Mouse (Mus musculus) ovary, postnatal 10 days (tissue): ENCODE measurements at regions not wholly inside any gene's neighbourhood (a gene's known extent, or its start where the extent isn't known, plus 50 kb on each side); places are given as distances from the start of the nearest gene placed in this dataset.
"Not testable (repeated sequence)": the region's sequence is repeated elsewhere in the genome, so short reads cannot be mapped to it uniquely, and the experiment has no call there.

Source experiments
- DNase-seq: peaks from one replicate; pipeline ENCODE4 v3.0.0; 2022; ENCODE audit warnings: low spot score

DNA sequence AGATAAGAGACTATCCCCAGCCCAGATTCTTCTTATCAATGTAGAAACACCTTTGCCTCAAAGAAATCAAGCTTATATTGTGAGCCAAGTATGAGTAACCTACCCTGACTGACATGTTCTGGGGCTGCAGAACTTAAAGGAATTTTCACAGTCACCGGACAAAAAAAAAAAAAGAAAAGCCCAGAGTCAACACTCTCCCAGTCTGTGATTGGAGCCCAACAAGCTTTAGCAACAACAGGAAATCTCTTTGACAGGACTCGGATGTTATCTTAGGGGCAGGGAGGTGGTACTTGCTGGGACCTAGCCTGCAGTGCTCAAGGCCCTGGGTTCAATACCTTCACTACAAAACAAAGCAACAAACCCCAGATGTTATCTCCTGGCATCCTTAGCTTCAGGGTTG, 114.2 kb downstream of the Nectin1 start:
- no peak for DNase-seq

DNA sequence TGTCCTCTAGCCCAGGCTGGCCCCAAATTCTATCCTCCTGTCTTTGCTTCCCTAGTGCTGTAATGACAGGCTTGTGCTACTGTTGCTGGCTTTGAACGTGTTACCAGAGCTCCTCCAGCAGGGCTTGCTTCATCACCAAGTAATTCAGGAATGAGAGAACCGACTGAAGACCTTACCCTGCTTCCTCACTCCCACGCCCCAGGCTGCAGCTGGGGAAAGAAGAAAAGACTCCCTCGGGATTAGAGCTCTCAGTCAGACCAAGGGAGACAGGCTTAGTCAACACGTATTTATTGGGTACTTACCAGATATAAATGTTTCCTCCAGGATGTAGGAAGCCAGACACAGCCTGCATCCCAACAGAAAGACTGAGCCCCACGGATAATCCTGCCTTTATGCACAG, 115.0 kb downstream of the Nectin1 start:
- no peak for DNase-seq

DNA sequence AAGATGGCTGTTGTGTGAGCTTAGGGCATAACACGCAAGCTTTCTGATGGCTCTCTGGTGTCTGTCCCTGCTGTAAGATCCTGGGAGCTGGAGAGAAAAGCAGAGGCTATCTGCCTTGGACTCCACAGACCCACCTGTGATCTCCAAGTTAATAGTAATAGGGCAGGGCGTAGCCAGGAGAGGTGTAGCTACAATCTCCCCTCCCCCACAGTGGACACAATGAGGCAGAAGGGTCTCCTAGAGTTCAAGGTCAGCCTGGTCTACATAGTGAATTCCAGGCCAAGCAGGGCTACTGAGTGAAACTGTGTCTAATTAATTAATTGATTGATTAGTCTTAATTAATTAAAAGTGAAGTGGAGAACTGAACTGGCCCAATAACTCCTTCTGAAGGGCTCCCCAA, 116.5 kb downstream of the Nectin1 start:
- DNase-seq: no peak

DNA sequence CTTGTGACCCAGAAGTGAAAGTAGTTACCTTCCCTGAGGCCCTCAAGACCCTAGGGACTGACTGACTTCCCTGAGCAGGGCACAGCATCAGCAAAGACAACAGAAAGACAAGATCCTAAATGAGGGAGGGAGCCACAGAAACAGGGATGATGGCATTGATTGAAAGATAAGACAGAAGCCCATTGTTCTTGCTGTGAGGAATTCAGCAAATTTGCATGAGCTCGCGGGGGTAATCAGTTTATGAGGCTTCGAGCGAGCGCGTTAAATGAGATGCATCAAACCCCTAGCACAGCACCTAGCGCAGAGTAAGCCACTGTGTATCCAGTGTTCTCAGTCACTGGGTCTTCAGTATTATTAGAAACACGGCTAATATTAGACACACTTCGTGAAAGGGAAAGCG, 117.6 kb downstream of the Nectin1 start:
- no peak for DNase-seq

DNA sequence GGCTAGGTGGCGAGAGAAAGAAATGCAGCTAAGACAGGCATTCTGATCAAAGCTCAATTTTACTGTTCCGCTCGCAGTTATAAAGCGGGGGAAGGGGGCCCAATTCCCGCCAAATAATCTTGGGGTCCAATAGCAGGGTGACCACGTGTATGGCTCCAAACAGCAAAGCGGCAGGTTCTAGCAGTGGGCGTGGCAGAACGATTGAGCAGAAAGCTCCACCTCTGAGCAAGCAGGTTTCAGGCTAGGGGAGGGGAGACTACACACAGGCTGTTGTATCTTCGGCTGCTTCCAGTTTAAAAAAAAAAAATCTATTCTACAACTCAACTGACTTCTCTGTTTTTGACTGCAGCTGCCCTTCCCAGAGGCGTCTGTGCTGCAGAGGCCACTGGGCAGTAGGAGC, 118.2 kb downstream of the Nectin1 start:
- not testable (repeated sequence) for DNase-seq

DNA sequence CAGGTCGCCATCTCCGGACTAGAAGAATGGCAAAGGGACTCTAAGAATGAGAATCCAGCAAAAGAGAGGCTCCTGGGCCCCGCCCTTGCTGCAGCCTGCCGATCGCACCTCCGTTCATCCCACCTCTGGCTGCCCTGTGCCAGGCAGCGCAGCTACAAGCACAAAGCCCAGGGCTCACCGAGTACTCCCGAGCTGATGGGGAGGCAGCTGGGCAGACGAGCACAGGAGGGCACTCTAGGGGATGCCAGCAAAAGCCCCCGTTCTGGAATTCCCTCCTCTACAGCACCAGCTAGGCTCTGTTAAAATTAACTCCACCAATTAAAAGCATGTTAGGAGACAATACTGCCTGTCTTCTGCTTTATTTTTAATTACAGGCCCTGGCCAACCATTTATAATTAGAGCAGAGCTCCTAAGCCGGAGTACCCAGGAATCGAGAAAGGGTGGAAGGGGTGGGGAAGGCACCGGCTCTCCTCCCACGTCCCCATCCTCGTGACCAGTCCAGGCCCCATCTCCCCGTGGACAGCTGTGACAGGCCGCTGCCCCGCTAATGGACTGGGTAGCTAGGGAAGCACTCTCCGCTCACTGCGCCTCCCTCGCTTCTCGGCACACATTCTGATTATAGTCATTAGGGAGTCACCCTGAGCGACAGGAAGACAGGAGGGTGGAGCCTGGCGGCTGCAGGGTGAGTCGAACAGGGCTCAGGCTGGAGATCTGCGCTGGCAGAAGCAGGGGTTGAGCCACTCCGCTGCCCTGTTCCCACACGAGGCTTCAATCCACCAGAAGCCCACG, 120.0 kb downstream of the Nectin1 start:
- no peak for DNase-seq

DNA sequence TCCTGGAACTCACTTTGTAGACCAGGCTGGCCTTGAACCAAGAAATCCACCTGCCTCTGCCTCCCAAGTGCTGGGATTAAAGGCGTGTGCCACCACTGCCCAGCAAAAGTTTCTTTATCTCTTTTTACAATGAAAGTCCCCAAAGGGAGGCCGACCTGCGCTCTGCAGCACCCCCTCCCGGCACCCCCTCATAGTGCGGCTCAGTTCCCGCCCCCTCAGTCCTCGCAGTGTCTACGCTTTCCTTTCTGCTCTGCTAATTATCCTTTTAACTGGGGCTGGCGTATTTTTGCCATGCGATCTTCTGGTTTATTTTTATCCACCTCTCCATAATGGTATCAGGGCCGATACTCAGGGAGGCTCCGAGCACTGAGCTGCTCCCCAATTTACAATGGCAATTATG, 123.0 kb downstream of the Nectin1 start:
- no peak for DNase-seq

DNA sequence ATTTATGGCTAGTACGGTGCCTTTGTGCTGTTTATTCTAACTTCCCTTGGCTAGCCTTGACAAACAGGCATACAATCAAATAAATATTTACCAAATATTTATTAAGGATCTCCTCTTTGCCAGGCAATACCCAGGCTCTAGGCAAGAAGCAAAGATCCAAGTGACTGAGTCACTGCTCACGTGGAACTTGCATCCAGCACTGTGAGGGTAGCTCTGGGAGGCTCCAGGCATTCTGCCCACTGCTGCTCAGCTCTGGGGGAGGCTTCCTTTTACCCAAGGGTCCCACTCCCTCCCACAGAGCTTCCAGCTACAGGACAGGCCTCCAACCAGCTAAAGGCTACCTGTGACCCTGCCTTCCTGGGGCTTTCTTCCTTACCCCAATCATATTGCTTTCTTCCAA, 130.1 kb downstream of the Nectin1 start:
- no peak for DNase-seq

DNA sequence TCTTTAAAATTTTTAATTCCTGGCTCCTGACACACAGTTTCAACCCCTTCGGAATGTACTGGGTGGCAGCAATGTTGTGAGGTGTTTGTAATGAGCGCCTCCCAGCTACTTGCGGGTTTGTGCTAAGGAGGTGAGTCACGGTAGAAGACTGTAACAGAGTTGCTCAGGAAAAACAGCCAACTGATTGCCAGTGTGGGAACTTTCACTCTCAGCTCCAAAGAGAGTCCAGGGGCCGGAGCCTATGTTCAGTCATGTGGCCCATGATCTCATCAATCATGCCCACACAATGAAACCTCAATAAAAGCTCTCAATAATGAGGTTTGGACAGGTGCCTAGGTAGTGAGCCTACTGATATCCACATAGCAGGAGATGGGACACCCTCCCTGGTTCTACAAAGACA, 130.5 kb downstream of the Nectin1 start:
- DNase-seq: no peak

DNA sequence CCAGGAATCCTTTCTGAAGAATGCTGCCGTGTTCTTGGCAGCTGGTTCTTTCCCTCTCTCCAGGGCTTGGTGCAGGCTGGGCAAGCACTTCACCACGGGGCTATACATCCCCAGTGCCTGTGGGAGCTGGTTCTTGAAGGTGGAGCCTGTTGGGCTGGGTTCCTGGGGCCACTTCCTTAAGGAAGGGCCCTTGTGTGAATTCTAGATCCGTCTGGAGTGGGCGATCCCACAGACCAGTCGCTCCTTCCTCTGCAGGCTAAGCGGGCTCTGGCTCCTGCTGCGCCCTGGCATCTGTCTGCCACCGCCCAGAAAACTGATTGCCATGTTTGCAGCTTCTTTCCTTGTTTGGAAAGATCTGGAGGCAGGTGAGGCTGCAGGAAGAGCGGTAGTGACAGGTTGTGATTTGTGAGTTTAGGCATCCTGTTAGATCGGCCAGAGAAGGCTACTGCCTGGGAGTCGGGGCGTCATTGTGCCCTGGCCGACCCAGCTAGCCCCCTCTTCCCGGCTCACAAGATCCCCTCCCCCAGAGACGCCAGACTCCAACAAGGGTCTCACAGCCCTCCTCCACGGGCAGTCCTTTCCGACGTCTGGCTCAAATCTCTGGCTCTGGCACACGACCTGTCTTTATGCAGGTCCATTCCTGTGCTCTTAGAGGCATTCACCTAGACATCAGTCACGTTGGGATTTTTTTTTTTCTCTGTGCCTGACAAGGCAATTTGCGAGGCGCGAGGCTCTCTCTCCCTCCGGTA, 135.6 kb downstream of the Nectin1 start:
- DNase-seq: no peak

DNA sequence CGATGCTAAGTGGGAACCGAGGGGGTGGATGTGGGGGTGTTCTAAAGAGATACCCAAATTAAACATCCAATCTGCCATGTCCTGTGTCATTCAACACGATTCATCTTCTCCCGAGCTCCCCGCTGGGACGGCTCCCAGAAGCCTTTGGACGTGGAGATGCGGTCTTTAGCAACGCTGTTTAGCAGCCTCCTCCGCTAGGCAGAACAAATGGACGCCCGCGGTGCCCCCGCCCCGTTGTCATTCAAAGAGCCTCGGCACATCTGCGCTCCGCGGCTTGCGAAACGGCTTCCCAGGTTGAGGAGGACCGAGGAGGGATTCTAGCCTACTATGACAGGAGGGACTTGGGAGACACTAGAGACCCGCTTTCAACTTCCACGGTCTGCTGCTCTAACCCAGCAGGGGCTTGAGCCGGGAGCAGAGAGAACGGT, 136.2 kb downstream of the Nectin1 start:
- no peak for DNase-seq

DNA sequence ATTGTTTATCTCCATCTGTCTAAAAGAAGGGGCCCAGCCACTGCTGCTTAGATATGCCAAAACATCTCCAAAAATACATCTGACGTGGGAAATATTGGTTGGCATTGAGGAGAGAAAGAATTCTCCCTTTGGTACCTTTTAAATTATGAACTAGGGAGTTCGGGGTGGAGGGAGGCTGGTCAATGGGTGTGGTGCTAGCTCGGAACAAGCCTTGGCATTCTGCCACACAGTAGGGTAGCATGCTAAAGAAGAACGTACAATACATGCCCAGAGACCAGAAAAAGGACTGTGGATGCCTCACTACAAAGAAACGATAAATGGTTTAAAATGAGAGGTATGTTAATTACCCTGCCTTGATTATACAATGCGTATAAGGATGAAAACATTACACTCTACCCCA, 149.3 kb downstream of the Nectin1 start:
- no peak for DNase-seq

DNA sequence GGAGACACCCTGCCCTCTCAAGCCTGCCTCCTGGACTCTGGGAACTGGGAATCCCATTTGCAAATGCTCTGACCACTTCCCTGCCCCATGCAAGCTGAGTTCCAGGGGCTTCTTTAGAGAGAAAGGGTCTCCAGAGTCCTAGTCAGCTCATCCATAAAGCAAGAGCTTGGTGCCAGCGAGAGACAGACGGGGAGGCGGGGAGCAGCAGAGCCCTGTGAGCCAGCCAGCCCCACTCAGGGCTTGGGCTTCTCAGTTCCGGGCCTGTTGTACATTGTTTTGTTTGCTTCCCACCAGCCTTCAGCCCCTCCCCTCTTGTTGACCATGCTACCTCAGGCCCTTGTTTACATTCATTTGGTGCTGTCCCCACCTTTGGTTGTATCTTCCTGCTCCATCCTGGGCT, 143.9 kb upstream of the Thy1 start:
- DNase-seq: no peak

DNA sequence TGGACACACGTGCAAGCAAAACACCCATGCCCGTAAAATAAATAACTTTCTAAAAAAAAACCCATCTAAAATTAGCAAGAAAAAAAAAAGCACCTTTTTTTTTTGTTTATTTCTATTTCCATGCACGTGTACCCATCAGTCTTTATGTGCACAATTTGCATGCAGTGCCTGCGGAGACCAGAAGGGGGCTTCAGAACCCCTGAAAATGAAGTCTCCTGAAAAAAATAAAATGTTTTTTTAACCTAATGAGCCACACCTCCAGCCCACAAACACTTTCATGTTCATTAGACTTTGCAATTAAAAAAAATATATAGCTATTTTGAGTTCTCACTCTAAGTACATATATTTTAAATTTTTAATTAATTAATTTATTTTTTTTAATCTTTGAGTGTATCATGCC, 134.9 kb upstream of the Thy1 start:
- no peak for DNase-seq

DNA sequence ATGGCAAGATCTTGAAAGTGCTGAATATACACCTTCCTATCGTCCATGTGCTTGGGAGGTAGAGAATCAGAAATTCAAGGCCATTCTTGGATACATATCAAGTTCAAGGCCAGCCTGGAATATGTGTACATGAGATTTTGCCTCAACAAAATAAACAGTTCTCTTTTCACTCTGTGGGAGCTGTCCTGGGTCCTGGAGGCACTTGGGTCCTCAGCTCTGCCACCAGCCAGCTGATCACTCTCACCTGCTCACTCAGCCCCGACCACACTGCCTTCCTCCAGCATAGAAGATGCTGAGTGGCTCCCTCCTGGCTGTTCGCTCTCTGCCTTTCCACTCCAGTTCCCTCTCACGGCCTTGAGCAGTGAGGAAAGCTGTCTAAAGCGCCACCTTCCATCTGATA, 128.2 kb upstream of the Thy1 start:
- DNase-seq: no peak

DNA sequence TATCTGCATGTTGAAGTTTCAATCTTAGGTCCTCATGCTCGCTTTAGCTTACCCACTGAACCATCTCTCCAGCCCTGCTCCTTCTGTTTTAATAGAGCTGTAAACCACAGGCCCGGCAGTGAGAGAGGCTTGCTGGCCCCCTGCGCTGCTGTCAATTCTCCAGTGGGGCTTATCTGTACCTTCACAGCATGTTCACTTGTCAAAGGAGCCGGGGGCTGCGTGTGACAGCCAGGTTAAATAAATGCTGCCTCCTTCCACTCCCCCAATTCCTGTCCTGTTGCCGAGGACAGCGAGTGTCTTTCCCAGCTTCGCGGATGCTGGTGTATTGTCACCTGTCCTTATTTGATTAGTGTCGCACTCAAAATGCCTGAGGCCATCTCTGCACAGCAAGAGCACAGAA, 125.7 kb upstream of the Thy1 start:
- no peak for DNase-seq

DNA sequence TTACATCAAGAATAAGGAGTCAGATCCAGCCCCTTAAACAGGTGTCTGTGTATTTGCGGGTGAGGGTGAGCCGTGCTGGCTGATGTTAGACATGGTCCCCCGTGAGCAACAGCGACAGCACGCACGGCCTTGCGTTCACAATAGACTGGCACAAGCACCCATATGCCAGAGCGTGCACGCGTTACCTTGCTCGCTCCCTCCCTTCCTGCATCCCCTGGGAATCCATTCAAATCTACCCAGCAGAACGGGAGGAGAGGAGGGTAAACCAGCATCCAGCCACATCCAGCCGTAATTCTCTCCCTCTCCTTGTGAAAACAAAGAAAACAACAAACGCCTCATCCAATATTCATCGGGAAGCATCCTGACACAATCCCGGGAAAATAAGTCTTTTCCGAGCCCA, 124.2 kb upstream of the Thy1 start:
- DNase-seq: no peak

DNA sequence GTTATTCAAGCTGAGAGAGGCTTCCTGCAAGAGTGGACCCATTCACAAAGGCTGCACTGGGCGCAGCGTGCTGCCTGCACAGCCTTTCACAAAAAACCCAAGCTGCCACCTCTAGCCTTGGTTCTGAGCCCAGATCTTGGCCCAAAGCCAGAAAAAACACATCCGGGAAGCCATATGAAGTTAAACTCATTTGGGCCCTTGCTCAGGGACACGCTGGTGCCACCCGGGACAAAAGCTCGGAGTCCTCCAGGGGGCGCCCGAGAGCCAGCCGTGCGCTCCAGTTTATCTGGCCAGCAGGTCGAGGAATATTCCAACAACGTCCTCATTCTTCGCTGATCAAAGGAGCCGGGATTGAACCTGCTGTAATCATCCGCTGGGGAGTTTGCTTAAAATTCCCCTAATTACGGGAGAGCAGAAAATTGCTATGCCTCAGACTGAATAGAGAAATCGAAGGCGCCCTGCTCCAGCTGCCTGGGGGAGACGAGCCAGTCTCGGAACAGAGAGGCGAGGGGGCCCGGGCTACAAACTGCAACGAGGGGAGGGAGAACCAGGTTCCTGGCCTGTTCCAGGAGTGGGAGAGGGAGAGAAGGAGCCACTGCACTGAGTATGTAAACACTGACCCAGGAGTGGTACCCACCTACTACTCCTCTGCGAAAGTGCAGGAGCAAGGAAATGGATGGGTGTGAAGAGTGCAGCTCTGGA, 123.0 kb upstream of the Thy1 start:
- peak; percentile 42 for DNase-seq

DNA sequence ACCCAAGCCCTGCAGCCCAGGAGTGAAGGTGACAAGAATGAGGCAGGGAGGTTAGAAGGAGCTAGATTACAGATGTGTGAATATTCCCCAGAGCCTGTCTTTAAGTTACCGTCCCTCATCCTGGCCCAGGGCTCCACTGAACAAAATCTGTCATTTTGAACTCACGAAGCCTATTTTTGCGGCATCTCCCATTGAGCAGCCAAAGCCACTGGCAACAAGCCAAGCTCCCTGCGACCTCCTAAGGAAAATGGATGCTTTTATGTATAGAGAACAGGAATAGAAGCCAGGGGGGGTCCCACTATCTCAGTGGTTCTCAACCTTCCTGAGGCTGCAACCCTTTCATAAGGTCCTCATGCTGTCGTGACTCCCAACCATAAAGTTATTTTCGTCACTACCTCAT, 121.0 kb upstream of the Thy1 start:
- no peak for DNase-seq

DNA sequence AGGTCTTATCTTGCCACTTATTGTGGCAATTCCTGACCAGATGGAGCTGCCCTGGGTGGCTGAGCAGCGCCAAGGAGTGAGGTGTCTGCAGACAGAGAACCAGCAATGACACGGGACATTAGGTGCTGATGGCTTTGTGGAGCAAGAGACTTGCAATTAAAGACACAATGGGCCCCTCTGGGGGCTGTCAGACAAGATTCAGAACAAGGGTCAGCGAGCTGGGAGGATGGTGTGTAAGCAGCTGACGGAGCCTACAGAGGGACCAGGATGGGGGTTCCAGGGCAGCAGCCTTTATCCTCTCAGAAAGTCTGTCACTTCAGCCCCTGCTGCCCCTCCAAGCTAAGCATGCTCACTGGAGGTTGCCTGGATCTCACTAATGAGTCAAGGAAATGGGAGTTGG, 120.1 kb upstream of the Thy1 start:
- DNase-seq: no peak

DNA sequence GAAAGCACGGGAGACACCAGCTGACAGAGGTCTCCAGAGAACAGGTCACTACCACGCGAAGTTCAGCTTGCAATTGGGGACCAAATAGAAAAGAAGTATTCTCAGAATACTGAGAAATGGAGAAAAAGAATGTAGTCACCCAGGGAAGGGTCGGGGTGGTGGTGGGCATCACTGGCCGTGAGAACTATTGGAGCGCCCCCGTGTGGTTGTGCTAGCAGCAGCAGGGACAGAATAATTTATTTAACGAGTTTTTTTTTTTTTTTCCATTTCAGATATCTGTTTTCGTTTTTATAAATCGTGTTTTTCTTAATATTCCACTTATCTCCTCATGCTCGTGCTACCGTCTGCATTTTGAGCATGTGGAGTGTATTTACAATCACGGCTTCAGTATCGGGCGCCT, 118.4 kb upstream of the Thy1 start:
- DNase-seq: no peak

DNA sequence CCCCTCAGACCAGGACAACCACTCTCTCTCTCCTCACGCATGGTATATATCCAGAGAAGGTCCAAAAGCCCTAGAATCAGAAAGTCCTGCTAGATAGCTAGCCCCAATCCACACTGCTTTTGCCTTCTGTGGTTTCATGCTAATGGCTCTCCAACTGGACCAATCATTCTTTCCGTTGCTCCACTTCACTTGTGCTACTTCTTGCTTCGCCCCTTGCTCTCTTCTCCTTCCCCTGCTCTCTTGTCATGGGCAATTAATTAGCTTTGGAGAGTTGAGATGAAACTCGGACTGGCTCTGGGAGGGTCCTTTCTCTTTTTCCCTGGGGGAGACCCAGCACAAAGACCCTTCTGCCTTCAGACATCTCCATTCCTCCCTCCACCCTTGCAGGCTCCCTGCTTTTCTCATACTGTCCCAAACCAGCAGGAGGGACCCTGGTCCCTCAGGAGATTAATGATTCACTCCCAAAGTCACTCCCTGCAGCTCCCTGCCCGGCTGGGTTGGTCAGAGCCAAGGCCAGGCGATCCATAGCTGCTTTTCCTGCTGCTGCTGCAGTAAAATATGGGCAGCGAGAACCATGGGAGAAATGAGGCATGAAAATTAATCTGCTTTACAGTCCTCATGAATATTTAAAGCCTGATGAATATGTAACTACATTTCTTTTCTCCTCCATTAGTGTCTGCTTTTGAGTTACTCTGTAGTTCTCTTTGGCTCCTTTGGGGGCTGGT, 113.7 kb upstream of the Thy1 start:
- DNase-seq: no peak

DNA sequence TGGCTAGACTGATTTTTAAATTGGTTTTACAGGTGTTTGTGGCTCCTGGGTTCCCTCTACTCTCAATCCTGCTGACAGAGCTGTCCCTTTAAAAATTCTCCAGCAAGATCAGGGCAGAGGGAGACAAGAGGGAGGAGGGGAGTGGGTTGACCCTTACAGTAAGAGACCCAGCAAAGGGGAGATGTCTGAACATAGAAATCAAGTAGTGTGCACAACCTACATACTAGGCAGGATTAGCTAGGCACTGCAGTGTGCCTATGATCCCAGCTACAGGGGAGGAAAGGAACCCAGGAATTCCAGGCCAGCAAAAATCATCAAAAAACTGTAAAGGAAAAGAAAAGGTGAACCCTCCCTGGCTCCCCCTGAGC, 113.2 kb upstream of the Thy1 start:
- DNase-seq: no peak
